In genomic region chr12:103504402-103504801, GRCm38 (mm10) we compare ENCODE assay signal across 29 mouse cellular contexts. TPM values are rescaled to one million over a fixed set of nuclear protein-coding genes. Genes with fewer than 3 reads are reported as not detected.
DNase-seq lines count a peak whose midpoint lies in the region; ATAC-seq and TF ChIP-seq lines count a peak whose summit lies in the region.
"Had no signal": no experiment of that assay in that cellular context is flagged by ENCODE, and none has a peak within 500 bp of the region (broad histone marks: within the 10 kb centered on the region; RNA-seq: fewer than 3 reads in every experiment).

No protein-coding gene starts in this region.

- WGBS in intestine, embryonic 15.5 days = 63% methylated on average over 3 of the region's 3 CpGs
- 56% methylated on average over 3 of the region's 3 CpGs for WGBS in intestine, postnatal 0 days

- no peak overlapping the region for H3K4me2 ChIP-seq in intestine, embryonic 15.5 days (replicated peaks)
- no peak overlapping the region for H3K4me2 ChIP-seq in intestine, postnatal 0 days (replicated peaks; ENCODE audit: low read depth)
- H3K4me2 ChIP-seq: embryonic facial prominence, embryonic 13.5 days; forebrain, embryonic 13.5 days; heart, embryonic 13.5 days; hindbrain, embryonic 14.5 days had no signal

- no peak overlapping the region for H3K27ac ChIP-seq in intestine, embryonic 15.5 days
- H3K27ac ChIP-seq in intestine, postnatal 0 days (ENCODE audit: low read depth, low read length) = no peak overlapping the region
- H3K27ac ChIP-seq: embryonic facial prominence, embryonic 10.5 days; embryonic facial prominence, embryonic 13.5 days; forebrain, embryonic 10.5 days; forebrain, embryonic 13.5 days; heart, adult 2 months; heart, embryonic 10.5 days; heart, embryonic 13.5 days; hindbrain, embryonic 14.5 days had no signal

- H3K27me3 ChIP-seq in intestine, embryonic 15.5 days (replicated peaks) = no peaks in the 10 kb centered on the region
- H3K27me3 ChIP-seq in intestine, postnatal 0 days (replicated peaks; ENCODE audit: control insufficient read depth, insufficient read depth, low read length) = no peaks in the 10 kb centered on the region
- H3K27me3 ChIP-seq: embryonic facial prominence, embryonic 13.5 days; forebrain, embryonic 13.5 days; heart, embryonic 13.5 days had no signal

- TF ChIP-seq CTCF in intestine, postnatal 0 days (IDR thresholded peaks at IDR 0.05; ENCODE audit: low read depth) = no peak

- no peak overlapping the region for H3K9ac ChIP-seq in intestine, embryonic 15.5 days
- no peak overlapping the region for H3K9ac ChIP-seq in intestine, postnatal 0 days (ENCODE audit: low read depth, low read length)
- H3K9ac ChIP-seq: embryonic facial prominence, embryonic 13.5 days; forebrain, embryonic 13.5 days; heart, embryonic 13.5 days; hindbrain, embryonic 14.5 days had no signal

- no peaks in the 10 kb centered on the region for H3K9me3 ChIP-seq in intestine, embryonic 15.5 days
- H3K9me3 ChIP-seq in intestine, postnatal 0 days (ENCODE audit: control insufficient read depth) = no peaks in the 10 kb centered on the region
- H3K9me3 ChIP-seq: embryonic facial prominence, embryonic 10.5 days; embryonic facial prominence, embryonic 13.5 days; forebrain, embryonic 10.5 days; forebrain, embryonic 13.5 days; heart, embryonic 10.5 days; heart, embryonic 13.5 days had no signal

- peak; percentile 56 for DNase-seq in urinary bladder, postnatal 14 days (ENCODE audit: low spot score)
- DNase-seq in urinary bladder, postnatal 25 days (ENCODE audit: low spot score) = no peak
- DNase-seq in cerebellum, postnatal 4 days (ENCODE audit: low spot score in 2 of 2) = no peak
- DNase-seq in yolk sac, embryonic 10.5 days (ENCODE audit: low spot score) = no peak
- DNase-seq: adrenal gland, adult 2 months; adrenal gland, postnatal 14 days; cerebellum, adult 11 months; cerebellum, adult 2 months; cerebellum, adult 9-11 months; cerebellum, postnatal 25 days; embryo, embryonic 11 days; gastrocnemius, postnatal 10 days; gastrocnemius, postnatal 36 days; heart, adult 2 months; heart, postnatal 14 days; heart, postnatal 4 days had no signal

- ATAC-seq in intestine, embryonic 15.5 days = peak; percentile 55; the same call in 1 of the 2 replicates
- peak; percentile 69 for ATAC-seq in intestine, postnatal 0 days
- ATAC-seq: CD4-positive, CD25-positive, alpha-beta regulatory T cell, adult 4 months; forebrain, embryonic 13.5 days; forebrain, embryonic 16.5 days had no signal

- no peak overlapping the region for H3K4me3 ChIP-seq in intestine, embryonic 15.5 days (replicated peaks)
- no peak overlapping the region for H3K4me3 ChIP-seq in intestine, postnatal 0 days (ENCODE audit: low read depth, low read length)
- H3K4me3 ChIP-seq: embryonic facial prominence, embryonic 10.5 days; embryonic facial prominence, embryonic 13.5 days; erythroblast, embryonic 14.5 days; forebrain, embryonic 10.5 days; forebrain, embryonic 13.5 days; heart, adult 2 months; heart, embryonic 10.5 days; heart, embryonic 13.5 days had no signal

- H3K36me3 ChIP-seq in intestine, embryonic 15.5 days = no peaks in the 10 kb centered on the region
- H3K36me3 ChIP-seq in intestine, postnatal 0 days (ENCODE audit: control insufficient read depth, insufficient read depth) = no peaks in the 10 kb centered on the region
- H3K36me3 ChIP-seq: embryonic facial prominence, embryonic 10.5 days; embryonic facial prominence, embryonic 13.5 days; forebrain, embryonic 10.5 days; heart, embryonic 10.5 days; heart, embryonic 13.5 days had no signal

- no peaks in the 10 kb centered on the region for H3K4me1 ChIP-seq in intestine, embryonic 15.5 days (replicated peaks)
- 0 out of 2 replicates have a peak, but pooled peaks cover 4% of the 10 kb centered on the region for H3K4me1 ChIP-seq in intestine, postnatal 0 days (replicated peaks; ENCODE audit: control insufficient read depth, insufficient read depth, low read length)
- H3K4me1 ChIP-seq: embryonic facial prominence, embryonic 10.5 days; embryonic facial prominence, embryonic 13.5 days; forebrain, embryonic 13.5 days; heart, embryonic 10.5 days; heart, embryonic 13.5 days had no signal

RNA-seq across cellular contexts. Expression of gene Ppp4r4, which starts 27.7 kb away (rescaled TPM):
- 1.2 and 1.3 TPM in 2 replicates for polyA plus RNA-seq in intestine, embryonic 15.5 days (2015; fragmentation: Nextera tagmentation; extraction: Ambion mirVana)
- 0.56 and 0.65 TPM in 2 replicates for polyA plus RNA-seq in intestine, postnatal 0 days (2015; fragmentation: Nextera tagmentation; extraction: Ambion mirVana)
- polyA plus RNA-seq: erythroblast, embryonic 14.5 days had no signal

RNA-seq across cellular contexts. Expression of gene Ifi27l2b, which starts 47.4 kb away (rescaled TPM):
- 25.4 and 30.5 TPM in 2 replicates for polyA plus RNA-seq in intestine, embryonic 15.5 days (2015; fragmentation: Nextera tagmentation; extraction: Ambion mirVana)
- 505 and 529 TPM in 2 replicates for polyA plus RNA-seq in intestine, postnatal 0 days (2015; fragmentation: Nextera tagmentation; extraction: Ambion mirVana)
- polyA plus RNA-seq: adrenal gland, adult 2 months; cerebellum, adult 2 months; embryonic facial prominence, embryonic 10.5 days; embryonic facial prominence, embryonic 13.5 days; erythroblast, embryonic 14.5 days; forebrain, embryonic 10.5 days; forebrain, embryonic 13.5 days; forebrain, embryonic 16.5 days; heart, embryonic 13.5 days; hindbrain, embryonic 11.5 days; hindbrain, embryonic 14.5 days had no signal

Comparison
In these comparisons a context has a peak if more than half of its experiments do, and no peak if none do; other contexts are left out.
1. RNA of gene Ifi27l2b, which starts 47.4 kb away (polyA plus RNA-seq): 505 to 529 TPM in intestine, postnatal 0 days; 25.4 to 30.5 TPM in intestine, embryonic 15.5 days; every median in the first group is over 10 times any median in the second.